Mouse (Mus musculus) heart, adult 11 months (tissue): ENCODE measurements around the gene Slc25a25.

Source experiments
- DNase-seq: peaks from one replicate; pipeline ENCODE4 v3.0.0; 2022

Gene Slc25a25

DNA sequence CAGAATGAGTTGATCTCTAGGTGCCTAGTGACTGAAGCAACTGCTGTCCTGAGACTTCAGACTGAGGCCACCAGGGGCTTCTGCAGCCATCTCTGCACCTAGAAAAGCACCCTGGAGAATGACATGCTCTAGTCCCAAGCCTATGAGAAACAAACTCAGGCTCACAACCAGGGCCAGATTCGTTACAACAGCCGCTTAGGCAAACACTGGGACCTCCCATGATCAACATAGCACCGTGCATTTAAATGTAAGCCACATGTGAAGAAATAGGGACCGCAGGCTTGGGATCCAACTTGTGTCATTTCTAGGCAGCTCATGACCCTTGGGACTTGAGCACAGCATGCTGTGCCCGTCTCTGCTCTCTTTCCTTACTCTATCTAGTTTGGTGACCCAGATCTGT, 23.5 kb downstream of the Slc25a25 start:
- DNase-seq, result no peak

DNA sequence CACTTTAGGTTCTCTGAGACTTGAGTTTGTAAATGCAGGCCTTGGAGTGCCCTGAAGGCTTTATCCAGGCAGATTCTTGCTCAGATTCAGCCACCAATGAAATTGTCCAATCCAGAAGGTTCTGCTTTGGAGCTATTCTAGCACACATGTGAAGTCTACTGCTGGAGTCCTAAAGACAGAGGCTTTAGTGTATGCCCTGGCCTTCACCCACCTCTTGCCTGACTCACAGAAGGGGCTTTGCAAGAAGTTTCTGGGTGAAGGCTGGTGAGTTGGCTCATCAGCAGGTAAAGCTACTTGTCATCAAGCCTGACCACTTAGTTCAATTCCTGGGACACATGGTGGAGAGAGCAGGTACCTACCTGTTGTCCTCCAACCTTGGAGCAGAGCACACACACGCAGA, 25.1 kb downstream of the Slc25a25 start:
- no peak for DNase-seq

DNA sequence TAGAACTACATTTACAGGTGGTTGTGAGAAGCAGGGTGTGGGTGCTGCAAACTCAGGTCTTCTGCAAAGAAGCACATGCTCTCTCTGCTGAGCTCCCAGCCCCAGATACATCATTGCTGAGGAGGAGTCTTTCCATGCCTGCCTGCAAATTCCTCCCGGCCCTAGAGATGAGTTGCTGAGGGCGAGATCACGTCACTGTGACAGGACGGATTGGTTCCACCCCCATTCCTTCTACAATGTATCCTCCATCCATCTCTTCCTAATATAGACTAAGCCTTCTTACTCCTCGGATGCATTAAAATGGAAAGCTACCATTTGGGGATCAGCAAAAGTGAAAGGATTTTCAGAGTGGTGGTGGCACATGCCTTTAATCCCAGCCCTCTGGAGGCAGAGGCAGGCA, 25.7 kb downstream of the Slc25a25 start:
- no peak for DNase-seq

DNA sequence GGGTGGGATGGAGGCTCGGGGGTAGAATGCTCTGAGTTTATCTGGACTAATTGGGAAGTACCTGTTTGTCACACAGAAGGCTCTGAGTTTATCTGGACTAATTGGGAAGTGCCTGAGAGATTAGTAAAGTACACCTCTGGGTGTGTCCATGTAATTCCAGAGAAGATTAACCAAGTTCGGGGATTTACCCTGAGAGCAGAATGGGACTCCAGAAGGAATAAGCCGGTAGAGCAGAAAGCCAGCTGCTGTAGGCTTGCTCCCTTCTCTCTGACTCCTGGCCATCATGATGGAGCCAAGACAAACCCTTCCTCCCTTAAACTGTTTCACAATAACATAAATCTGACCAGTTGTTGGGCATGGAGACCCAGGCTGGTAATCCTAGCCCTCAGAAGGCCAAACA, 26.4 kb downstream of the Slc25a25 start:
- DNase-seq, result no peak

DNA sequence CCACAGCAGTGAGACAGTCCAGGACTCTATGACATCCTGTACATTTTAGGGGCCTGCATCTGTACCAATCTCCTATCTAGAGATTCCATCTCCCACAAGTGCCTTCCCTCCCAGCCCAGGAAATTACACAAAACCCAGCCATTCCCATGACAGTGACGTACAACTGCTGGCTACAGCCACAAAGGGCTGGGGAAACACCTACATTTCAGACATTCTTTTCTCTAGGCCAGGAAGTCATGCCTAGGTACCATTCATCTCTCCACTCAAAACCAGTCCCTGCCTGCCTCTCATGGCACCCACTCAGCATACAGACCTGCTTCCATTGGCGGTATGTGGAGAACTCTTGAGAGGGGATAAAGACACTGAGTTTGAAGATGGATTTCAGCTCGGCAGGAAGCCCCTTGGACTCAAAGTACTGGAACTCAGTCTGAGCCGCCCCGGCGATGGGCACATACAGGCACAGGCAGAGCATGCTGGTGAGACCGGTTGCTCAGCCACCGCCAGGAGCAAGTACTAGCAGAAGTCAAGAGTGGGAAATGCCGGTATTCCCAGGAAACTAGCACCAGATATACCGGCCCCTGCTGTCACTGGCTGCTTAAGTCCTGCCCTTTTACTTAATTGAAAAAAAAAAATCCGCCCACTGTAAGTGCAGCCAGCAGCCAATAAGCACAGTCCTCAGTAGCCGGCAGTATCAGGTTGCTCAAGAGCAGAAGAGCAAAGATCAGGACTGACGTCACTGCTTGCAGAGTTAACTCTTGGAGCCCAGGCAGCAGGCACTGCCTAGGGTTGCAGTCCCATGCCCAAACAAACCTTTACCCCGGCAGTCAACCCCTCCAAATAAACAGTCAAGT, 27.5 kb downstream of the Slc25a25 start:
- DNase-seq, result peak; percentile 99

DNA sequence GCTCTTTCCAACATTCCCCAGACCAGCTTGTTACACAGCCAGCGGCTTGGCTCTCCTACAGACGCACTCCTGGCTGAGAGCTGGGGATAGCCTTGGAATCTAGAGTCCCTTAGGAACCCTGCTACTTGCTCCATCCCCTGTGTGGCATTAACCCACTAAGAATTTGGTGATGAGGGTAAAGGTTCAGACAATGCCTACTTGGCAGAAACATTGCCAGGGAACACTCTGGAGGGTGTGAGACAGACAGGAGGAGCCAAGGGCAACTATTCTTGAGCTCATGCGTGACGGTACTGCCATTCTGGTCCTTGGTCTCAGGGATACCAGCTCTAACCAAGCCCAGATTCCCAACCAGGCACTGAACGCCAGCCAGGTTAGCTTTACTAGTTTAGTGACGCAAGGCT, 29.4 kb downstream of the Slc25a25 start:
- peak; percentile 93 for DNase-seq

DNA sequence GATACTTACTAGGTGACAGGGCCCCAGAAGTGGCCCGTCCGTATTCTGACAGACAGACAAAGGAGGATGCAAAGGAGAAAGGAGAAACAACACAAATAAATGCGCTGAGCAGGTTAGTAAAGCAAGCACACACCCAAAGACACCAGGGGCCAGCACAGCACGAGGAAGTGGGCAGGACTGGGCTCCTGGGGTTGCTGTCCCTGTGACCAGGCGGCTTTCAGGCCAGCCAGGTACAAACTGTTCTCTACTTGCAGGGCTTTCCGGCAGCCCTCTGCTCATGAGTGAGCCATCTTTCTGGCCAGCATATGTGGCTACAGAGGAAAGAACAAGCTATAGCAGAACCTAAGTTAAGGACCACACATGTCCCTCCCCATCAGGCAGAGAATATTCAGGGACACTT, 30.6 kb downstream of the Slc25a25 start:
- peak; percentile 94 for DNase-seq

DNA sequence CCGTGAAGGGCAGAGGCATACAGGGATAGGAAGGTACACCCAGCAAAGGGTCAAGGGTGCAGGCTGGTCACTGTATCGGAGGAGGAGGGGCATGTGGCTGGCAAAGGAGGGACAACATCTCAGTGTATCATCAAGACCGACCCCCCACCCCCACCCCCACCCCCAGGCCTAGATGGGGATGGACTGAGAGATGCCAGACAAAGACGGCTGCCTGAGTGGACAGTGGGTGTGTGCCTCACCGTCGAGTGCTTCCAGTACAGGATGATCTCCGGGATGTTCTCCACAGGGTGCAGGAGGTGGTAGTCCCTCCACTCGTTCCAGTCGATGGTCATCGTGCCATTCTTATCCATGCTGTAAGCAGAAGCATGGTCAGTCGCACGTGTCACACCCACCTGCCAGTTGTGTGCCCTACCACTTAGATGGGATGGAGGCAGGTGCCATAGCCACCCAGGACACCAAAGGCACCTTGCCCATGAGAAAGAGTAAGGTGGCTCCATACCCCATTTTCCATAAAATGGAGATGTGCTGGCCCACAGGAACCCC, 31.1 kb downstream of the Slc25a25 start:
- no peak for DNase-seq

DNA sequence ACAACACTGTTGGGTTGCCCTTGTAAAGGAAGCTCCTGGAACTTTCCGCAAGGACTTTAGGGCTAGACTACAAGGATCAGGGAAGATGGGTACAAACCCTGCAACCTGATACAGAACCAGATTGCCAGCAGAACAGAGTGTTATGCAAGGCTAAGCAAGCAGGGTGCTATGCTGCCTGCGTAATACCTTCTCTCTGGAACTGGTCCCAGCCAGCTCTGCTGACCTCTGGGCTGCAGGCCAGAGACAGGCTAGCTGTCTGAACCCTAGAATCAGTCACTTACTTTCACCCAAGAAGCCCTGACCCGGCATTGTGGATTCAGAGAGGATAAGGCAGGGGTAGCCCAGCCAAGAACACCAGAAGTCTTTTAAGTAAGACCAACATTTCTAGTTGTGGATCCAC, 31.9 kb downstream of the Slc25a25 start:
- peak; percentile 98 for DNase-seq

DNA sequence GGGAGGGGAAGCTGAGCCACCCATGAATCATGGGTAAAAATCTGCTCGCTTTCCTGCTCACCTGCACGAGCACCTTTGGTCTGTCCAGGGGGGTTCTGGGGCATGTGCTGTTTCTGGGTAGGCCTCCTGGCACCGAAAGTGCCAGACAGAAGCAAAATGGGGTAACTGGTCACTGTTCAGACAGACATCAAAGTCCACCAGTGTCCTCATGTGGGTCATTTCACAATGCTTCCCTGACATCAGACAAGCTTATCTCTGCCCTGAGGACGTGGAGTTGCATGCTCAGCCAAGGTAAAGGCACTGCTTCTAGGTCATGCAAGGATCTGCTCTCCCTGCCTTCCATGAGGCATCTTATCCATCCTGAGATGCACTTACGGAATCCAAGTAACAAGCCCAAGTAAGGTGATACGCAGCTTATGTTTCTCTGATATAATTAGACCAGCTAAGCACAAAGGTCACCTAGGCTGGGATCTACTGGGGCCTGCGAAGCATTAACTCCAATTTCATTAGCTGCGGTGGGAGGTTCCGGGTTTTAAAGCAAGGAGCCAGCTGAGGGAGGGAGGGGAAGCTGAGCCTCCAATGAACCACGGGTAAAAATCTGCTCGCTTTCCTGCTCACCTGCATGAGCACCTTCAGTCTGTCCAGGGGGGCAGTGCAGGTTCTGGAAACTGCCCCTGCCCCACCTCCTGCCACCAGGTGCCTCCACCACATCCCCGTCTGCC, 32.7 kb downstream of the Slc25a25 start:
- no peak for DNase-seq

DNA sequence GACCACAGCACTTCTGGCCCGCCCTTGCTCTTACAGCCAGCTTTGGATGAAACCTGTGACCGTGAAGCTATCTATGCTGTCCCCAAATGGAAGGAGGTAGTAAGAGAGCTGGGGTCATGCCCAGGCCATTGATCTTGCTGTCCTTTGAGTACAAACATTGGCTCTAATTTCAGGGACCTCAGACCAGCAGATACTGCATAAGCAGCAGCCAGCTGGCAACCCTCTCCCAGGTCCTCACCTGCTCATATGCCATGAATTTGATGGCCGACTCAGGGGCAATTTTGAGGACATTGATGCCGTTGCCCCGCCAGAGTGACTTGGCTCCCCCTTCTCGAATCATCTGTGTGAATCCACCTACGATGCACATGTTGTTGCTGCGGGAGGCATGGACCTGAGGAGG, 33.8 kb downstream of the Slc25a25 start:
- no peak for DNase-seq

DNA sequence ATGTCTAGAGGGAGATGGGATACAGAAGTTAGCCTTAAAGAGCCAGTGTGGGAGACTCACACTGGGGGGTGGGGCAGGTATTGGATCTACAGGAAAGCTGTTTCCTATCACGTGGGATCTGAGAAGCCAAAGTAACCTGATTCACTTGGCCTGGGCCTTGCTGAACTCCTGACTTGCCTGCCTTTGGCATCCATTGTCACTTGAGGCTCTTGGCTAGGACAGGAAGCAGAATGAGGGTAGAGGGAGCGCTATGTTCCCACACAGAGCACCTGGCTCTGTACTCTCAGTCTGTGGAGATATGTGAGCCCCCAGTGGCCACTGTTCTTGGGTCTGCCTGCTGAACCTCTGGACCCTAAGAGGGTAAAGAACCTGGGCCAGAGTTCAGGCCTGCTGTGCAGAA, 34.7 kb downstream of the Slc25a25 start:
- peak; percentile 95 for DNase-seq

DNA sequence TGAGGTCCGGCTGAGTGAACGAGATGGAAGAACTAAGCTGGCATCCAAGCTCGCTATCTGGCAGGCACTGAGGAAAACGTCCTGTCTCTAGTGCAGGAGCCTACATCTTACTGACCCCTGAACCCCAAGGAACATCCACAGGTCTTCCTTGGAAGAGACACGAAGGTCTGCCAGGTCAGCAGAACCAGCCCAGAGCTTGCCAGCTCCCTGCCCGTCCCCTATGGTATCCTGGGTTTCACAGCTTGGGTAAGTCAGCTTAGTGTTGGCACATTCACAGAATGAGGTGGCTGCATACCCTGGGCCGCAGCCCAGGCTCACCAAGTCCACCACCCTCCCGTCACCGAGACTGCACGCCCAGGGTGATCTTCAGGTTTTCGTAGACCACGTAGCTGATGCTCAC, 35.4 kb downstream of the Slc25a25 start:
- no peak for DNase-seq

DNA sequence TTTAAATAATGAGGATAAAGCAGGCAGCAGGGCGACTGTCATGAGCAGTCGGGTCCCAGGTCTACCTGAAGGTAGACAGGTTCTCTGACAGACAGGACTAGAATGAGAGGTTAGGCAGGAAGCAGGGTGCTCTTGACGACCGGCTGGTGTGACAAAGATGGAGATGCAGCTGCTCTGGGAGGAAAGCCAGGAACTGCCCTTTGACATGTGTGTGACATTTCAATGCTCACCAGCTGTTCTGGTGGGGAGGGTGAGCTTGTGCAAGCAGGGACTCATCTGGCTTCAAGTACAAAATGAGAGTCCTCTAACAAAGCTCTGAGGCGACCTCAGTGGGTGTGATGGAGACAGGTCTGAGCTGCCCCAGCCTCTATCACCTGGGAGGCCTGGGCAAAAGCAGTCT, 37.3 kb downstream of the Slc25a25 start:
- no peak for DNase-seq

DNA sequence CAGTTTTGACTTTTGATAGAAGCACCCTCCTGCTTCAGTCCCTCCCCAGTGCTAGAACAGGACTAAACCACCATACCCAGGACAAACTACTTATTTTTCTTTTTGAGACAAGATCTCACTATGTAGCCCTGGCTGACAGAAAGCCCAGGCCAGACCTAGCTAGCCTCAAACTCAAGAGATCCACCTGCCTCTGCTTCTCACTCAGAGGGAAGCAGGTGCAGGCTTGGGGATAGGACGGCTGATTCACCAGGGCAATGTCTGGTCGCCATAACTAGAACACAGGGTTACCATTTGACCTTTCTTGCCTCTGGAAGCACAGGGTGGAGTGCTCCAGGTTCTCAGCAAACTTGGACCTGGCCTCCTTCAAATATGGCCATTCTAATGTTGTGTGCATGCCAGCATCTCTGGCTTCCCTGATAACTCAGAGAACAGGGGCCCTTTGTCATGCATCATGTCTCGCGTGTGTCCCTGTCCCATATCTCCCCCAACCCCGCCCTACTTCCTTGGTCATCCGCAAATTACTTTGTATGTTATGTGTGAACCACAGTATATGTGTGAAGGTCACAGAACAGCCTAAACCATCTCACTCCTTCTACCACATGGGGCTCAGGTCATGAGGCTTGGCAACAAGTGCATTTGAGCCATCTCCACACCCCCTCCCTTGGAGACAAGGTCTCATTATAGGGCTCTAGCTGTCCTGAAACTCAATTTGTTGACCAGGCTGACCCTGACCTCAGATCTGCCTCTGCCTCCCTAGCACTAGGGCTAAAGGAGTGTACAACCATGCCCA, 38.3 kb downstream of the Slc25a25 start:
- DNase-seq, result no peak

DNA sequence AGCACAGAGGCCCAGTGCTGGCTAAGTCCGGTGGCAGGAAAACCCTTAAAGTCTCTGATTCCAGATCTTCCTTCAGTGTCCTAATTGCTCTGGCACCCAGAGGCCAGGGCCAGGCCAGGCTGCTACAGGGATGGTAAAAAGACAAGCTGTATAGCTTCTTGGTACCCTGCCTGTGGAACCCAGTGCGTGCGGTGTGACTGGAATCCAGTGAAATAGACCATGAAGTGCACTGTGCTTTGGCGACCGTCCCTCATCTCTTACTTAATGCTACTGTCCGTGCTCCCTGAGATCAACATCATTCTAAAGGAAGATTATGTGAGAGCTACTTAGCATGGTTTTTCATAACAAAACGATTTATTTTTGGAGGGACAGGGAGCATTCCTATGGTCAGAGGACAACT, 39.8 kb downstream of the Slc25a25 start:
- DNase-seq, result no peak

DNA sequence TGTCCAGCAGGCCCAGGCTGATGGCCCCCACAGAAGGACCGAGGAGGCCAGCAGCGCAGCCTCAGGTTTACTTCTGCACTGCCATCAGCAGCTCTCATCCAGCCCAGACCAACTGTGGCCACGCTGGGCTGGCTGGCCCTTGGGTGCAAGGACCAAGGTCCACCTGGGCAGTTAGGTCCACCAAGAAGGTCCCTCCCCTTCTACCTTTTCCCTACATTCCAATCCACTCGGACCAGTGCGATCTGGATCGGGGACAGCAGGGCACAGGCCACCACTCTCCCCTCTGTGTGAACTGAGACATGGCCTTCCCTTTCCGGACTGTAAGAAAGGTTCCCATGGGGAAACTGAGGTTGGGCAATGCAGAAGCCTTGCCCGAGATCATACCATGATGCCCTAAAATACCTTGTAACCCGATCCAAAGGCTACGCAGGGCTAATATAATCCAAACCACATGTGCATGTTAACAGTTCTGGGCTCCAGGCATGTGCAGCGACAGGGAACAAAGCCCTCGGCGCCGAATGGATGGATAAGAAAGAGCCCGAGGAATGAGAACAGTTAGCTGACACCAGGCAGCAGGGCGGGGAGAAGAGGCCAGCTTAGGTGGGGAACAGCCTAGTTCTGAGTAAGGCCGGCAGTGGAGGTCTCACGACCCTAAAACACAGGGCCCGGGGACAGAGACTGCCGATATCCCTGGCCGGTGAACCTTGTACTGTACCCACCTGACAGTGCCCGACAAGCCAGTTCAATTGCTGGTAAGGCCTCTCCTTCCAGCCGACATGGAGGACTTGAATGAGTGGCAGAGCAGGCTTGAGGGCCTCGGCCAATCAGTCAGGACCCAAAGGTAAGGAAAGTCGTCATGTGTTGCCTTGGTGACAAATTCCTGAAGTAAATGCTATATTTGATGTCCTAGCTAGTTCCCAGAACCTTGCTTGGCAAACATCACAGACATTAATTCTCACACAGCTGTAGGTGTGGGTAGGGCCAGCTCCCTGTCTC, 42.5 kb downstream of the Slc25a25 start:
- DNase-seq, result no peak

DNA sequence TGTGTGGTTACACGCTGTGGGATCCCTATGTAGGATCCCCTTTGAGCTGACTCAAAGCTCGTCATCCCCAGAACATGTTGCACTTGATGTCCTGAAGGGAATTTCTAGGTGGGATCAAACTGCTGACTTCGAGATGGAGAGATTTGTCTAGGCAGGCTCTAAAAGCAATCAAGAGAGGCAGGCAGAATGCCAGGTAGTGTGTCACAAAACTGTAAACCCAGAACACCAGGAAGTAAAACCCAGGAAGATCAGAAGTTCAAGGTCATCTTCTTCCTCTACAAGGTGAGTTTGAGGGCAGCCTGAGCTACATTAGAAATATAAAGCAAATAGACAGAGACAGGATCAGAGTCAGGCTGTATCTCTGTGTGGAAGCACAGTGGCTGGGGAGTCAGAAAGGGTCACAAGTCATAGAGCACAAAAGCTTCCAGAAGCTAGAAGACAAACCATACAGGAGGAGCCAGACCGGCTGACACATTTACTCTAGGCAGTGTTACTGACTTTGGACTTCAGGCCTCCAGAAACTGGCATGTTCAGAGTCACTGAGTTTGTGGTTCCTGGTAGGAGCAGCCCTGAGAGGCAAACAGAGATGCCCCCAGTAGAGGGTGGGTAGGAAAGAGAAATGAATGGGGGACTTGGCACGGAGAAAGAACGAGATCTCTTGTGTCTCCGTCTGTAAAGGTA, 44.0 kb downstream of the Slc25a25 start:
- DNase-seq, result no peak

DNA sequence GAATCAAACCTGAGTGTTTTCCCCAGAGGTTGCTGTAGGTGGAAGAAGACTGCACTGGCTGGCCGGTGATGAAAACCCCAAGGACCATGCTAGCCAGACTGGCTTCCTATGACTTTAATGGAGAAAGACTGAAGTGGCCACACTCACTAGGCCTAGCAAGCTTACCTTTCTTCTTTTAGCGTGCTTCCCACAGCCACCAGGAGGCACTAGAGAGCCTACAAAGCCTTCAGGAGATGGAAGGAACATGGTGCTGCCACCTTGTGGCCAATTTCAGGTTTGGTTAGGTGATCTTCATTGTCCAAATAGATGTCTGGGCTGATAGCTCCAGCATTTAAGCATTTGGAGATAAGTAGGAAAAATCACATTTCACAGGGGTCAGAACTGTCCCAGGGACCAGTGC, 46.6 kb downstream of the Slc25a25 start:
- DNase-seq, result peak; percentile 97

DNA sequence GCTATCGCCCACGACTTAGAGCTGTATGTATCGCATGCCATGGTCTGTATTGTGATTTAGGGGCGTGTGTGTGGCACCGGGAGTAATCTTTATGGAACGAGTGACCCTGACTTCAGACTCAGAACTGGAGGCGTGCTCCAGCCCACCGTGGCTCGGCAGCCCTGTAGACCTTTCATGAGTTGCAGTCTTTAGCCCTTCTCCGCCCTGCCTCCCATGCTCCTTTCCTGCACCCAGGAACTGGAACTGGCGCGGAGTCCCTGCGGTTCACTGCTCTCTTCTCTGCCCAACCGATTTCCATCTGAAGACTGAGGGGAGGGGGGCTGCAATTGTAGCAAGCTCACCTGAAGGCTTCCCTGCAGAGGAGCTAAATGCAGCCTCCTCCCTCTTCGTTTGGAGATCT, 54.5 kb downstream of the Slc25a25 start:
- no peak for DNase-seq

DNA sequence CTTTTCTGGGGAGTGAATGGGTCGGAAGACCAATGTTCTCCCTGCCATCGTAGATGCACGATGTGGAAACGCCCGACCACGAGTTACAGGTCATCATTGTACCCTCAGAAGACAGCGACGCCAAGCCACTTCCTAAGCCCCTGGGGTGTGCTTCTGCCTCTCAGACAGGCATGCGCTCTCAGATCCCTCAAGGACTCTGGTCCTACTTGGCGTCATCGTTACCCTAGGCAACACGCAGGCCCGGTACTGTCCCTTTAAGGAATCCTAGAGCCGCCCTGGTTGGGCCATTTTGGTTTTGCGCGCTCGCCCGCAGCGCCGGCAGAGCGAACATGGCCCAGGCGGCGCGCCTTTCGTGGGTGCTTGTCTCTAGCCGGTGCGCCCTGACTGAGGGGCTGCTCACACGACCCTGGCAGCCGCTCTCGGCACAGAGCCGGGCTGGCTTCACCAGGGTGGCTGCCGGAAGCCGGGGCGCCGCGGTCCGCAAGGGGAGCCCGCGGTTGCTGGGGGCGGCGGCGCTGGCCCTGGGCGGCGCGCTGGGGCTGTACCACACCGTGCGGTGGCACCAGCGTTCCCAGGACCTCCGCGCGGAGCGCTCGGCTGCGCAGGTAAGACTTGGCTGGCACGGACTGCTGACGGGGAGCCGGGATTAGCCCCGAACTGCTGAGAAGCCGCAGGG, 55.2 kb downstream of the Slc25a25 start:
- peak; percentile 99 for DNase-seq
